Mouse (Mus musculus) heart, adult 2 months (tissue): ENCODE measurements around the gene Elmsan1.

Experiments used
- CTCF ChIP-seq: fragments of 200-600 bp; IDR thresholded peaks from 2 replicates; pipeline ENCODE4 v1.8.1; 2022; ENCODE audit warnings: antibody characterized with exemption, mild to moderate bottlenecking, moderate library complexity
- EP300 ChIP-seq: fragments of 200-500 bp; IDR thresholded peaks from 2 replicates; pipeline ENCODE4 v1.6.1; 2011; ENCODE audit warnings: low read depth, low read length, control low read depth; ENCODE audit not compliant: insufficient read depth
- POLR2A ChIP-seq: fragments of 200-500 bp; IDR thresholded peaks from 2 replicates; pipeline ENCODE4 v1.6.1; 2011; ENCODE audit warnings: mild to moderate bottlenecking, low read depth, low read length, control low read depth; ENCODE audit not compliant: insufficient read depth

- no peak for TF ChIP-seq CTCF
- TF ChIP-seq POLR2A = no peak
- no peak for TF ChIP-seq EP300
Measured at GRCm38 (mm10) chr12:84235981-84236752, 17.5 kb upstream of the Elmsan1 start.
